In genomic region chr4:95108811-95109210, GRCm38 (mm10) we compare ENCODE assay signal across 13 mouse cellular contexts. TPM values are rescaled to one million over a fixed set of nuclear protein-coding genes. Genes with fewer than 3 reads are reported as not detected.
DNase-seq lines count a peak whose midpoint lies in the region; ATAC-seq and TF ChIP-seq lines count a peak whose summit lies in the region.
"Had no signal": no experiment of that assay in that cellular context is flagged by ENCODE, and none has a peak within 500 bp of the region (broad histone marks: within the 10 kb centered on the region; RNA-seq: fewer than 3 reads in every experiment).

No protein-coding gene starts in this region.

- DNase-seq in heart, postnatal 36 days, result no peak
- peak; percentile 44 for DNase-seq in kidney, postnatal 0 days (ENCODE audit: low spot score)
- no peak for DNase-seq in kidney, postnatal 25 days
- peak; percentile 41 for DNase-seq in ZHBTc4 (ENCODE audit: low read depth, low spot score)
- no peak for DNase-seq in layer of hippocampus, postnatal 36 days
- no peak for DNase-seq in thymus, postnatal 25 days
- DNase-seq: cerebellum, adult 2 months; embryo, embryonic 11 days; gastrocnemius, postnatal 14 days had no signal

- no peak for TF ChIP-seq CTCF in kidney, postnatal 0 days (IDR thresholded peaks at IDR 0.05; ENCODE audit: low read depth)
- no peak for TF ChIP-seq CTCF in embryonic fibroblast, embryonic 13.5 days (IDR thresholded peaks at IDR 0.05; ENCODE audit: borderline replicate concordance, insufficient read depth, low read length)

- H3K9me3 ChIP-seq in heart, embryonic 13.5 days, result no peaks in the 10 kb centered on the region
- H3K9me3 ChIP-seq in kidney, postnatal 0 days (replicated peaks; ENCODE audit: low read length), result no peaks in the 10 kb centered on the region
- H3K9me3 ChIP-seq: forebrain, embryonic 15.5 days; liver, embryonic 15.5 days had no signal

- H3K27ac ChIP-seq in heart, embryonic 13.5 days (replicated peaks), result peak overlapping the region; percentile 61
- peak overlapping the region; percentile 48; the same call in 1 of the 2 replicates for H3K27ac ChIP-seq in kidney, postnatal 0 days
- peak overlapping the region; percentile 20; the same call in 1 of the 2 replicates for H3K27ac ChIP-seq in embryonic fibroblast, embryonic 13.5 days (ENCODE audit: insufficient read depth, low read length)
- H3K27ac ChIP-seq: forebrain, embryonic 15.5 days; liver, embryonic 15.5 days had no signal

- no peak overlapping the region for H3K4me2 ChIP-seq in heart, embryonic 13.5 days
- H3K4me2 ChIP-seq in kidney, postnatal 0 days (ENCODE audit: low read length), result no peak overlapping the region
- H3K4me2 ChIP-seq: forebrain, embryonic 15.5 days; liver, embryonic 15.5 days had no signal

- H3K9ac ChIP-seq in heart, embryonic 13.5 days, result no peak overlapping the region
- no peak overlapping the region for H3K9ac ChIP-seq in kidney, postnatal 0 days (ENCODE audit: low read depth, low read length)
- H3K9ac ChIP-seq: forebrain, embryonic 15.5 days; liver, embryonic 15.5 days had no signal

- no peak for ATAC-seq in heart, embryonic 13.5 days (ENCODE audit: extremely low read depth, insufficient number of reproducible peaks, low FRiP score, low TSS enrichment)
- no peak for ATAC-seq in kidney, postnatal 0 days (replicated peaks; ENCODE audit: low FRiP score, low read depth)
- ATAC-seq: forebrain, embryonic 15.5 days had no signal

- WGBS in heart, embryonic 13.5 days, result 67% methylated on average over 6 of the region's 6 CpGs
- WGBS in kidney, postnatal 0 days, result 54% methylated on average over 6 of the region's 6 CpGs

- TF ChIP-seq POLR2A in embryonic fibroblast, embryonic 13.5 days (IDR thresholded peaks at IDR 0.05; ENCODE audit: low read depth, low read length), result no peak

- H3K36me3 ChIP-seq in heart, embryonic 13.5 days, result no peaks in the 10 kb centered on the region
- no peaks in the 10 kb centered on the region for H3K36me3 ChIP-seq in kidney, postnatal 0 days (ENCODE audit: insufficient read depth, low read length)
- H3K36me3 ChIP-seq: forebrain, embryonic 15.5 days; liver, embryonic 15.5 days had no signal

- H3K4me3 ChIP-seq in heart, embryonic 13.5 days, result no peak overlapping the region
- no peak overlapping the region for H3K4me3 ChIP-seq in kidney, postnatal 0 days (replicated peaks; ENCODE audit: low read depth, low read length)
- no peak overlapping the region for H3K4me3 ChIP-seq in embryonic fibroblast, embryonic 13.5 days (ENCODE audit: insufficient read depth, low read length)
- H3K4me3 ChIP-seq: forebrain, embryonic 15.5 days; liver, embryonic 15.5 days had no signal

- intact Hi-C loops in heart, postnatal 36 days (cut with DNase I), result no loop called here

- H3K4me1 ChIP-seq in heart, embryonic 13.5 days, result peaks cover 24% of the 10 kb centered on the region
- peaks cover 25% of the 10 kb centered on the region; the same call in 1 of the 2 replicates for H3K4me1 ChIP-seq in kidney, postnatal 0 days (replicated peaks; ENCODE audit: insufficient read depth, low read length)
- peaks cover 17% of the 10 kb centered on the region for H3K4me1 ChIP-seq in embryonic fibroblast, embryonic 13.5 days (ENCODE audit: control insufficient read depth, insufficient read depth, low read length)

- H3K27me3 ChIP-seq in heart, embryonic 13.5 days (replicated peaks), result no peaks in the 10 kb centered on the region
- no peaks in the 10 kb centered on the region for H3K27me3 ChIP-seq in kidney, postnatal 0 days (ENCODE audit: insufficient read depth, low read length)
- H3K27me3 ChIP-seq: forebrain, embryonic 15.5 days had no signal

RNA-seq across cellular contexts. Expression of gene Jun, which starts 56.8 kb away (rescaled TPM):
- 67.7 and 72.3 TPM in 2 replicates for polyA plus RNA-seq in heart, embryonic 13.5 days (2015; fragmentation: Nextera tagmentation; extraction: Ambion mirVana)
- 10 to 100 TPM; 46.7 to 63.5 TPM for total RNA-seq in heart, postnatal 36 days (2021)
- 55.1 and 60.1 TPM in 2 replicates for polyA plus RNA-seq in kidney, postnatal 0 days (2015; fragmentation: Nextera tagmentation; extraction: Ambion mirVana)
- 45.3 and 60.9 TPM in 2 replicates for polyA plus RNA-seq in embryonic fibroblast, embryonic 13.5 days (2011; ENCODE audit: insufficient read length, low read depth, missing spikeins)
- 100 to 1,000 TPM; 108 to 114 TPM for total RNA-seq in layer of hippocampus, postnatal 36 days (2021)

Comparison
In these comparisons a context has a peak if more than half of its experiments do, and no peak if none do; other contexts are left out.
1. DNase-seq: peak in kidney, postnatal 0 days (single experiment) and ZHBTc4 (single experiment); none in heart, postnatal 36 days (0 of 2), kidney, postnatal 25 days (0 of 2), layer of hippocampus, postnatal 36 days (0 of 2) and thymus, postnatal 25 days (single experiment).
2. Peak in every context shown above with its lines, with median percentiles within 50 percentile points of each other: H3K27ac ChIP-seq.